Mouse (Mus musculus) central nervous system, embryonic 11.5 days (tissue): ENCODE results near the gene Ppp1r2. TPM values are rescaled to one million over a fixed set of nuclear protein-coding genes. Genes with fewer than 3 reads are reported as not detected.

Experiments used
- polyA plus RNA-seq: library from polyadenylated mRNA; depleted of rRNA; stranded (reverse); fragments of >200 nt; gene quantifications from 2 replicates; pipeline ENCODE4 v1.2.3, GENCODE M21; 2012; rRNA removed

Ppp1r2 gene
- 52.8 and 53.4 TPM in 2 replicates for polyA plus RNA-seq

DNA sequence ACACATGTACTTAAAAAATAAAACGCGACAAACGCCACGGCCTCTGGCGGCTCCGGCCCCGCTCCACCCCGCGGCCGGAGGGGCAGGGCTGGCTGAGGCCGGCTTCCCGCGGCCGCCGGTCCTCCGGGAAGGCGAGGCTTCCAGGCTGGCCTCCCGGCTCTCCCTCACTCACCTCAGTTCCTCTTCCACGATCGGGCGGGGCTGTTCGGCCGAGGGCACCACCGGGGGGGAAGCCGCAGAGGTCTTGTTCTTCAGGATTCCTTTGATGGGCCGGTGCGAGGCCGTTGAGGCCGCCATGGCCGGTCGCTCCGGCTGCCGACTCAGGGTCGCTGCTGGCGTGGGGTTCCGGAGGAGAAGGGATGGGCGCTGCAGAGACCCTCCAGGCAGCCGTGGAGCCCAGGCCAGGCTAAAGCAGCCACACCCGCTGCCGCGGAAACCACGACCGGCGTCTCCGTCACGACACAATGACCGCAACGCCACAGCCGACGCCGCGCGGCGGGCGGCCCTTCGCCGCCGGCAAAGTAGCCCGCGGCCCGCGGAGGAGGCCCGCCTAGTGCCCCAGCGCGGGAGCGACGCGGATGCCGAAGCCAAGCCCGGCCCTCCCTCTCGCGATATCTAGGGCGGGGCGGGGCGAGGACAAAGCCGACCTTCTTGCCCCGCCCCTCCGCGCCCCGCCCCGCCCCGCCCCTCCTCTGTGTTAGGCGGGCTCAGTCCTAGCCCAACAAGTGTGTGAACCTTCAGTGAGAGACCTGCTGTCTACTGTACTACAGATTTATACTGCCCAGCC lies at the start of gene Ppp1r2:
Gene Ppp1r2, minus strand, starts transcription at position 604 of the 787 bp plus-strand sequence.

DNA sequence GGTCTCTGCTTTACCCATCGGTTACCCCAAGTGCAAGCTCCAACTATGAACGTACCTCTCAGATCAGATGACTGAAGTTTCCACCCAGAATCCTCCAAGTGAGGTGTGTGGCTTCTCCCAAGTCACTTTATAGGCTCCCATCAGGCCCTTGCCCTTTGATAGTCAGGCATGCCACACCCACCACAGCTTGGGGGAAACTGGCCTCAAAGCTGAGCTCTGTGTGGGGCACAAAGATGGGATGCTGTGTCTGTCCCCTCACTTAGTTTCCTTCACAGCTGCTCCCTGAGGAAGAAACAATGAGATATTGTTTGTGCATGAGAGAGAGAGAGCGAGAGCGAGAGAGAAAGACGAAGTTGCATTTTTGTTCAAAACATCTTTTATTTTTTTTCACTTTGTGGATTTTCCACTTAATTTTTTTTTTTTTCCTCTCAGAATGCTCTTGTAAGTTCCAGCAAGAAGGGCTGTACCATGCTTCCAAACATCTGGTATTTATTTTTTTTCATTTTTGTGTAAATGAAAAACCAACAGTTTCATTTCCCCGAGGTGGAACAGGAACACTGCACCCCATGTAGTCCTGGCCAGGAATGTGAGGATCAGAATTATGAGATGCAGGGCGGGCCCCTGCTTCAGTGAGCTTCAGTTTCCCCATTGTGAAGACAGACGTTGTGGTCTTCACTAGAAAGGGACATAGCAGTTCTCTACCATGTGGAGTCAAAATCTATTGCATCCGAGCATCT lies 39.6 kb upstream of the Ppp1r2 start, which contains the start of gene Apod:
Gene Apod, minus strand, starts transcription at position 312 of the 737 bp plus-strand sequence.

Other genes with a start within 250 kb of the Ppp1r2 start
- gene Xxylt1, start 193.8 kb downstream of the Ppp1r2 start, polyA plus RNA-seq, result 8.4 and 13.8 TPM in 2 replicates
- gene Acap2, start 74.0 kb downstream of the Ppp1r2 start, polyA plus RNA-seq, result 17.0 and 23.8 TPM in 2 replicates
- 24.3 and 41.1 TPM in 2 replicates for gene Apod, start 39.5 kb upstream of the Ppp1r2 start, polyA plus RNA-seq
- gene Bdh1, start 147.0 kb upstream of the Ppp1r2 start, polyA plus RNA-seq, result 35.2 and 53.1 TPM in 2 replicates